Mouse (Mus musculus) MEL (cell line): ENCODE measurements around the gene Lrrtm3. TPM values are rescaled to one million over a fixed set of nuclear protein-coding genes. Genes with fewer than 3 reads are reported as not detected.

Experiments used
- DNase-seq: peaks from one replicate; pipeline ENCODE4 v3.0.0; 2011; ENCODE audit warnings: low read depth, low spot score
- H3K27ac ChIP-seq: 2 replicates; pipeline ENCODE4 v1.5.1; 2012; ENCODE audit warnings: low read depth, mild to moderate bottlenecking, control low read depth, low read length, moderate library complexity; ENCODE audit not compliant: control insufficient read depth
- H3K27me3 ChIP-seq, 2 experiments: fragments of 150-350 bp in 1 of 2; sonication (generic) in 1 of 2; 2 replicates each; pipeline ENCODE4 v1.6.1; 2012; ENCODE audit warnings: low read length in 2 of 2, mild to moderate bottlenecking in 2 of 2, improper control_type of control experiment in 1 of 2, moderate library complexity in 1 of 2; ENCODE audit not compliant: insufficient read depth in 2 of 2, control insufficient read depth in 1 of 2
- H3K36me3 ChIP-seq, 2 experiments: 2 replicates each; pipeline ENCODE4 v1.6.1; 2012 to 2014; ENCODE audit warnings: low read length in 2 of 2, improper control_type of control experiment in 1 of 2, inconsistent platforms in 1 of 2, mild to moderate bottlenecking in 1 of 2; ENCODE audit not compliant: insufficient read depth in 2 of 2, control insufficient read depth in 1 of 2
- H3K4me1 ChIP-seq, 2 experiments: fragments of 150-350 bp in 1 of 2; sonication (generic) in 1 of 2; 2 replicates each; pipeline ENCODE4 v1.6.1; 2012; ENCODE audit warnings: low read length in 2 of 2, improper control_type of control experiment in 1 of 2, mild to moderate bottlenecking in 1 of 2; ENCODE audit not compliant: insufficient read depth in 2 of 2, control insufficient read depth in 1 of 2
- H3K4me3 ChIP-seq, 2 experiments: fragments of 150-350 bp in 1 of 2; sonication (generic) in 1 of 2; 2 replicates each; pipeline ENCODE4 v1.5.1; 2012; ENCODE audit warnings: low read depth in 2 of 2, low read length in 2 of 2, mild to moderate bottlenecking in 2 of 2, moderate library complexity in 2 of 2, control low read depth in 1 of 2, improper control_type of control experiment in 1 of 2; ENCODE audit not compliant: control insufficient read depth in 1 of 2, insufficient read depth in 1 of 2
- H3K79me2 ChIP-seq: 2 replicates; pipeline ENCODE4 v1.6.1; 2012; ENCODE audit warnings: mild to moderate bottlenecking, low read length, moderate library complexity; ENCODE audit not compliant: control insufficient read depth, poor library complexity, insufficient read depth
- H3K9ac ChIP-seq: 2 replicates; pipeline ENCODE4 v1.6.1; 2012; ENCODE audit warnings: low read depth, mild to moderate bottlenecking, control low read depth, low read length, moderate library complexity; ENCODE audit not compliant: control insufficient read depth, poor library complexity, severe bottlenecking
- H3K9me3 ChIP-seq: fragments of 150-350 bp; sonication (generic); replicated peaks from 2 replicates; pipeline ENCODE4 v1.6.1; 2012; ENCODE audit warnings: mild to moderate bottlenecking, low read length, improper control_type of control experiment, moderate library complexity; ENCODE audit not compliant: insufficient read depth
- BHLHE40 ChIP-seq: IDR thresholded peaks from 2 replicates; pipeline ENCODE4 v1.6.1; 2012; ENCODE audit warnings: low read depth, mild to moderate bottlenecking, inconsistent platforms, low read length, improper control_type of control experiment, borderline replicate concordance
- CHD1 ChIP-seq: IDR thresholded peaks from 2 replicates; pipeline ENCODE4 v1.6.1; 2012; ENCODE audit warnings: low read depth, mild to moderate bottlenecking, inconsistent platforms, low read length, improper control_type of control experiment
- E2F4 ChIP-seq: IDR thresholded peaks from 2 replicates; pipeline ENCODE4 v1.6.1; 2011; ENCODE audit warnings: low read depth, low read length, improper control_type of control experiment, borderline replicate concordance
- EP300 ChIP-seq, 2 experiments: IDR thresholded peaks; 2 replicates each; pipeline ENCODE4 v1.6.1; 2011; ENCODE audit warnings: improper control_type of control experiment in 2 of 2, low read length in 2 of 2, low read depth in 1 of 2, mild to moderate bottlenecking in 1 of 2
- ETS1 ChIP-seq: IDR thresholded peaks from 2 replicates; pipeline ENCODE4 v1.6.1; 2012; ENCODE audit warnings: low read depth, mild to moderate bottlenecking, inconsistent platforms, low read length, improper control_type of control experiment, moderate library complexity
- GATA1 ChIP-seq: IDR thresholded peaks from 2 replicates; pipeline ENCODE4 v1.6.1; 2011; ENCODE audit warnings: low read depth, low read length, improper control_type of control experiment
- HCFC1 ChIP-seq: IDR thresholded peaks from 2 replicates; pipeline ENCODE4 v1.6.1; 2012; ENCODE audit warnings: low read depth, mild to moderate bottlenecking, inconsistent platforms, low read length, improper control_type of control experiment, moderate library complexity
- JUND ChIP-seq: IDR thresholded peaks from 2 replicates; pipeline ENCODE4 v1.6.1; 2011; ENCODE audit warnings: low read depth, mild to moderate bottlenecking, improper control_type of control experiment, low read length
- MAX ChIP-seq: IDR thresholded peaks from 2 replicates; pipeline ENCODE4 v1.6.1; 2011; ENCODE audit warnings: low read length, improper control_type of control experiment
- MXI1 ChIP-seq: IDR thresholded peaks from 2 replicates; pipeline ENCODE4 v1.6.1; 2011; ENCODE audit warnings: mild to moderate bottlenecking, low read depth, low read length, improper control_type of control experiment
- MYC ChIP-seq: IDR thresholded peaks from 2 replicates; pipeline ENCODE4 v1.6.1; 2011; ENCODE audit warnings: low read depth, mild to moderate bottlenecking, low read length, improper control_type of control experiment, moderate library complexity
- RCOR1 ChIP-seq: IDR thresholded peaks from 2 replicates; pipeline ENCODE4 v1.6.1; 2012; ENCODE audit warnings: low read depth, mild to moderate bottlenecking, inconsistent platforms, low read length, improper control_type of control experiment
- SIN3A ChIP-seq: IDR thresholded peaks from 2 replicates; pipeline ENCODE4 v1.6.1; 2012; ENCODE audit warnings: low read length, improper control_type of control experiment, inconsistent platforms
- SMC3 ChIP-seq: IDR thresholded peaks from 2 replicates; pipeline ENCODE4 v1.6.1; 2011; ENCODE audit warnings: low read depth, low read length, improper control_type of control experiment
- TAL1 ChIP-seq: IDR thresholded peaks from 2 replicates; pipeline ENCODE4 v1.6.1; 2012; ENCODE audit warnings: mild to moderate bottlenecking, inconsistent platforms, low read length, moderate library complexity, mixed read lengths
- TBP ChIP-seq: IDR thresholded peaks from 2 replicates; pipeline ENCODE4 v1.8.0; 2011; ENCODE audit warnings: low read depth, low read length, improper control_type of control experiment
- UBTF ChIP-seq: IDR thresholded peaks from 2 replicates; pipeline ENCODE4 v1.6.1; 2012; ENCODE audit warnings: low read depth, mild to moderate bottlenecking, inconsistent platforms, low read length, improper control_type of control experiment, moderate library complexity, borderline replicate concordance; ENCODE audit not compliant: insufficient read depth
- USF1 ChIP-seq: IDR thresholded peaks from 2 replicates; pipeline ENCODE4 v1.6.1; 2014; ENCODE audit warnings: low read depth, mild to moderate bottlenecking, inconsistent platforms, low read length, improper control_type of control experiment, moderate library complexity
- USF2 ChIP-seq, 2 experiments: IDR thresholded peaks; 2 replicates each; pipeline ENCODE4 v1.6.1; 2011 to 2012; ENCODE audit warnings: improper control_type of control experiment in 2 of 2, low read length in 2 of 2, borderline replicate concordance in 1 of 2, inconsistent platforms in 1 of 2, low read depth in 1 of 2, mild to moderate bottlenecking in 1 of 2; ENCODE audit not compliant: insufficient read depth in 1 of 2
- ZC3H11A ChIP-seq: IDR thresholded peaks from 2 replicates; pipeline ENCODE4 v1.6.1; 2012; ENCODE audit warnings: low read depth, mild to moderate bottlenecking, inconsistent platforms, low read length, improper control_type of control experiment
- ZMIZ1 ChIP-seq: IDR thresholded peaks from 2 replicates; pipeline ENCODE4 v1.6.1; 2012; ENCODE audit warnings: low read depth, mild to moderate bottlenecking, inconsistent platforms, low read length, improper control_type of control experiment, moderate library complexity
- ZNF384 ChIP-seq: IDR thresholded peaks from 2 replicates; pipeline ENCODE4 v1.6.1; 2012; ENCODE audit warnings: low read depth, mild to moderate bottlenecking, inconsistent platforms, low read length, improper control_type of control experiment
- polyA plus RNA-seq, 2 experiments: library from polyadenylated mRNA; stranded (reverse) in 1 of 2; unstranded in 1 of 2; fragments of >175 nt in 1 of 2; fragments of >200 nt in 1 of 2; gene quantifications; 2 replicates each; pipeline versions ENCODE4 v1.2.1 to v1.2.4; 2012; ENCODE audit warnings: low replicate concordance in 2 of 2, low read depth in 1 of 2; ENCODE audit not compliant: insufficient read length in 2 of 2, insufficient read depth in 1 of 2, missing spikeins in 1 of 2
- total RNA-seq: library from RNA; depleted of rRNA; stranded (reverse); fragments of 300-350 nt; gene quantifications from 2 replicates; pipeline ENCODE4 v1.2.3, GENCODE M21; 2012

The Lrrtm3 gene
- total and polyA plus RNA-seq, 3 experiments = not detected

GRCm38 (mm10) chr10:63978101-63978500, 112.0 kb downstream of the Lrrtm3 start:
- Histone ChIP-seq H3K27ac (no peak overlapping the region), H3K79me2 (no peaks in the 10 kb centered on the region), H3K9ac (no peak overlapping the region), H3K36me3 (no peaks in the 10 kb centered on the region), H3K9me3 (no peaks in the 10 kb centered on the region), H3K4me1 (no peaks in the 10 kb centered on the region), H3K27me3 (no peaks in the 10 kb centered on the region), H3K4me3 (no peak overlapping the region)
- no peak for TF ChIP-seq USF1
- TF ChIP-seq GATA1 = no peak
- TF ChIP-seq TBP = no peak
- DNase-seq = no peak

- H3K9ac ChIP-seq = no peak overlapping the region
Measured at GRCm38 (mm10) chr10:63972300-63972699, 117.8 kb downstream of the Lrrtm3 start.

GRCm38 (mm10) chr10:63954308-63954930, 135.7 kb downstream of the Lrrtm3 start:
- H3K79me2 ChIP-seq = no peaks in the 10 kb centered on the region
- no peak overlapping the region for H3K4me3 ChIP-seq
- no peaks in the 10 kb centered on the region for H3K27me3 ChIP-seq
- no peak for TF ChIP-seq CHD1
- TF ChIP-seq BHLHE40 = no peak
- no peak for TF ChIP-seq MYC
- TF ChIP-seq HCFC1 = no peak
- TF ChIP-seq ZC3H11A = no peak
- TF ChIP-seq, all 39 proteins: peak for 0
- DNase-seq = no peak
- Histone ChIP-seq H3K9me3 (no peaks in the 10 kb centered on the region), H3K27ac (no peak overlapping the region), H3K9ac (no peak overlapping the region), H3K4me1 (no peaks in the 10 kb centered on the region), H3K36me3 (no peaks in the 10 kb centered on the region)

More at GRCm38 (mm10) chr10:63972300-63972699, 117.8 kb downstream of the Lrrtm3 start:
- TF ChIP-seq UBTF (no peak), USF2 (IDR thresholded peaks at IDR 0.05; ENCODE audit: borderline replicate concordance in 1 of 2, insufficient read depth in 1 of 2, low read depth in 1 of 2, low read length in 2 of 2) (no peak), SMC3 (no peak), MAX (no peak), ETS1 (no peak), MXI1 (no peak), SIN3A (no peak), CHD1 (no peak), ZC3H11A (no peak), MYC (no peak), JUND (no peak), GATA1 (no peak), ZMIZ1 (no peak), TAL1 (no peak), RCOR1 (no peak), EP300 (IDR thresholded peaks at IDR 0.05; ENCODE audit: low read depth in 1 of 2, low read length in 2 of 2) (no peak), BHLHE40 (no peak), ZNF384 (no peak), E2F4 (no peak), USF1 (no peak)
- Histone ChIP-seq H3K9me3 (no peaks in the 10 kb centered on the region), H3K4me3 (no peak overlapping the region), H3K36me3 (no peaks in the 10 kb centered on the region), H3K79me2 (no peaks in the 10 kb centered on the region), H3K27ac (no peak overlapping the region), H3K27me3 (no peaks in the 10 kb centered on the region), H3K4me1 (no peaks in the 10 kb centered on the region)
- no peak for DNase-seq
